Mouse (Mus musculus) layer of hippocampus, postnatal 25 days (tissue): ENCODE results near the gene Mark2. TPM values are rescaled to one million over a fixed set of nuclear protein-coding genes. Genes with fewer than 3 reads are reported as not detected.

Experiments
- DNase-seq, 2 experiments: peaks; one replicate each; pipeline ENCODE4 v3.0.0; 2022; ENCODE audit warnings: mixed read lengths in 2 of 2, low spot score in 1 of 2; ENCODE audit errors: extremely low spot score in 1 of 2
- total RNA-seq, 2 experiments: library from RNA; stranded (reverse); gene quantifications; 2 replicates each; pipeline ENCODE4 v1.2.3; 2021

Mark2 gene
- total RNA-seq, 2 experiments from 2014 or later, result 102 to 130 TPM

DNA sequence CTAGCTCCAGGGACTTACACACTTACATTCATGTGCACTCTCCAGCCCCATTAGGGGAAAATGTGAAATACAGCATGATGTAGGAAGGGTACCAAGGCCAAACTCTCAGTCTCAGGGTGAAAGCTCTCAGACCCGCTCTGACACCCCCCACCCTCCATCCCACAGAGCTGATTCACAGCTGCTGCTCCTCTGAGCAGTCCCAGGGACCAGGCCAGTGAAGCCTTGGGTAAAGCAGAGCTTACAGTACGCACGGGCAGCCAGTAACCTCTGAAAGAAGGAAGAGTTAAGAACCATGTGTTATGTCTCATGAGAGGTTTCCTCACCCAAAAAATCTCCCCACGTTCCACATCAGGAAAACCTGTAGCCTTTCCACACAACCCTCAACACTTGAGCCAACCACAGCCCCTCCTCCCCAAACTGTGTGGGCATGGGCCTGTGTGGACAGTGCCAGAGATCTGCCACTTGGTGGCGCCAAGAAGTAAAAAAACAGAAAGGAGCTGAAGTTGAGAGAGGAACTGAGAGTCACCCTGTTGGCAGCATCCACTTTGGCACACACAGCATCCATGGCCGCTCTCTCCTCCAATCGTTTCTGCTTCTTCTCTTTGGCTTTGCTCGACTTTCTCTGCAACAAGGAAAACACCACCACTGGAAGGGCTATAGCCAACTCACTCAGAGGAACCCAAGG lies 107.0 kb downstream of the Mark2 start:
- DNase-seq, result peak; percentile 57 to 77

DNA sequence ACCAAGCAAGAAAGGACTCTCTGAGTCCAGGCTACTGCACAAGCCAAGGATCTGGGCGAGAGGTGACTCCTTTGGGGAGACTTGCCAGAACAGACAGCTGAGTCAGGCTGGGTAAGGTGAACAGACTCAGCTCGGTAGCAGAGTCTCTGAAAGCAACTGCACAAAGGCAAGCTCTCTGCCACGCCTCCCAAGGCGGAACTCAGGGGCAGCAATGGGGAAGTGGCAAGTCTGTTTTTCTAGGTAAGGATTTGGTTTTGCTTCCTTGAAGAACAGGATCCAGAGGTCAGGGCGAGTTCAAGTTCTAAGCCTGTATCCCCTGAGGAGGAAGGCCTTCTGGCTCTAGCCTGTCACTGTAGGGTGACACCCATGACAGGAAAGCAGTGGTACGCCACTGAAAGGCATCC lies 115.1 kb downstream of the Mark2 start:
- no peak for DNase-seq

Other genes with a start within 250 kb of the Mark2 start
- gene Flrt1, start 236.1 kb downstream of the Mark2 start, total RNA-seq, result 10 to 100 TPM; 18.3 to 21.2 TPM
- gene Otub1, start 135.5 kb downstream of the Mark2 start, total RNA-seq, result 100 to 1,000 TPM; 291 to 300 TPM
- gene Cox8a, start 124.2 kb downstream of the Mark2 start, total RNA-seq, result 1,000 to 10,000 TPM; 1,060 to 1,153 TPM
- gene Naa40, start 100.7 kb downstream of the Mark2 start, total RNA-seq, result 10 to 100 TPM; 24.6 to 34.6 TPM
- 10 to 100 TPM; 17.4 to 20.0 TPM for gene Rcor2, start 74.5 kb downstream of the Mark2 start, total RNA-seq
- 10 to 100 TPM; 33.8 to 35.3 TPM for gene Spindoc, start 41.1 kb upstream of the Mark2 start, total RNA-seq
- 10 to 100 TPM; 48.9 to 51.4 TPM for gene 2700081O15Rik, start 75.8 kb upstream of the Mark2 start, total RNA-seq
- 100 to 1,000 TPM; 798 to 841 TPM for gene Rtn3, start 141.4 kb upstream of the Mark2 start, total RNA-seq
- gene Atl3, start 152.2 kb upstream of the Mark2 start, total RNA-seq, result 10 to 100 TPM; 20.4 to 22.1 TPM
- gene Pla2g16, start 215.6 kb upstream of the Mark2 start, total RNA-seq, result 10 to 100 TPM; 22.1 to 26.9 TPM